Mouse (Mus musculus) adrenal gland, postnatal 36 days (tissue): Measurements from ENCODE around the gene Inafm2. TPM values are rescaled to one million over a fixed set of nuclear protein-coding genes. Genes with fewer than 3 reads are reported as not detected.

Experiments used
- DNase-seq, 2 experiments: peaks; one replicate each; pipeline ENCODE4 v3.0.0; 2021; ENCODE audit warnings: mixed read lengths in 1 of 2
- total RNA-seq, 2 experiments: library from RNA; stranded (reverse); gene quantifications; 2 replicates each; pipeline ENCODE4 v1.2.3; 2021

Gene Inafm2
- total RNA-seq, 2 experiments from 2014 or later = 35.5 to 40.5 TPM

GRCm38 (mm10) chr2:118756103-118756502 is 10.5 kb downstream of the Inafm2 start:
- DNase-seq = no peak

- peak; percentile 40 to 61 for DNase-seq
Observed at GRCm38 (mm10) chr2:118759828-118760227, 14.3 kb downstream of the Inafm2 start.

- DNase-seq = peak in 1 of 2 experiments; percentile 41
Observed at GRCm38 (mm10) chr2:118760311-118761025, 14.9 kb downstream of the Inafm2 start.

GRCm38 (mm10) chr2:118761358-118761757 is 15.8 kb downstream of the Inafm2 start:
- no peak for DNase-seq

- peak; percentile 96 to 97 for DNase-seq
Observed at GRCm38 (mm10) chr2:118761906-118762783, 16.6 kb downstream of the Inafm2 start, which contains the start of gene Ccdc9b. Gene Ccdc9b (minus strand): TSS chr2:118762661.

- no peak for DNase-seq
Observed at GRCm38 (mm10) chr2:118762784-118763148, 17.2 kb downstream of the Inafm2 start.

GRCm38 (mm10) chr2:118763469-118763868 is 17.9 kb downstream of the Inafm2 start:
- peak; percentile 38 to 61 for DNase-seq

- DNase-seq = peak; percentile 39 to 65
Observed at GRCm38 (mm10) chr2:118764094-118764831, 18.7 kb downstream of the Inafm2 start.

GRCm38 (mm10) chr2:118764875-118765274 is 19.3 kb downstream of the Inafm2 start:
- DNase-seq = no peak

GRCm38 (mm10) chr2:118766041-118767033 is 20.8 kb downstream of the Inafm2 start:
- DNase-seq = no peak

GRCm38 (mm10) chr2:118772158-118772874 is 26.8 kb downstream of the Inafm2 start, which contains the start of gene Phgr1:
Gene Phgr1 (plus strand): TSS chr2:118772769.
- DNase-seq = no peak

- DNase-seq = no peak
Observed at GRCm38 (mm10) chr2:118774536-118774935, 29.0 kb downstream of the Inafm2 start.

- DNase-seq = no peak
Observed at GRCm38 (mm10) chr2:118775396-118775795, 29.8 kb downstream of the Inafm2 start.

GRCm38 (mm10) chr2:118775846-118776245 is 30.3 kb downstream of the Inafm2 start:
- DNase-seq = no peak

- DNase-seq = no peak
Observed at GRCm38 (mm10) chr2:118776295-118776694, 30.7 kb downstream of the Inafm2 start.

GRCm38 (mm10) chr2:118778418-118778817 is 32.9 kb downstream of the Inafm2 start:
- DNase-seq = no peak

GRCm38 (mm10) chr2:118779065-118779464 is 33.5 kb downstream of the Inafm2 start:
- DNase-seq = no peak

GRCm38 (mm10) chr2:118779504-118780480 is 34.2 kb downstream of the Inafm2 start, which contains the start of gene Disp2:
Gene Disp2 (plus strand): TSS chr2:118779719.
- DNase-seq = peak; percentile 96 to 97

GRCm38 (mm10) chr2:118781115-118781514 is 35.6 kb downstream of the Inafm2 start:
- no peak for DNase-seq
